Mouse (Mus musculus) hindbrain, embryonic 13.5 days (tissue): ENCODE measurements around the gene Rgs9bp. TPM values are rescaled to one million over a fixed set of nuclear protein-coding genes. Genes with fewer than 3 reads are reported as not detected.
"Not testable (repeated sequence)": the region's sequence is repeated elsewhere in the genome, so short reads cannot be mapped to it uniquely, and the experiment has no call there.

Experiments used
- ATAC-seq: fragments of 200-750 bp; cut with Nextera tagmentation; 2 replicates; pipeline ENCODE4 v1.8.0; 2017; ENCODE audit warnings: moderate TSS enrichment; ENCODE audit not compliant: low FRiP score
- H3K27ac ChIP-seq: fragments of 300-500 bp; sonication (generic); 2 replicates; pipeline ENCODE4 v1.5.1; 2015; ENCODE audit warnings: inconsistent platforms, mild to moderate bottlenecking, moderate library complexity
- H3K27me3 ChIP-seq: fragments of 300-500 bp; sonication (generic); 2 replicates; pipeline ENCODE4 v1.6.1; 2015; ENCODE audit warnings: mild to moderate bottlenecking, inconsistent platforms
- H3K36me3 ChIP-seq: fragments of 300-500 bp; sonication (generic); 2 replicates; pipeline ENCODE4 v1.6.1; 2015; ENCODE audit warnings: mild to moderate bottlenecking, inconsistent platforms
- H3K4me1 ChIP-seq: fragments of 300-500 bp; sonication (generic); replicated peaks from 2 replicates; pipeline ENCODE4 v1.6.1; 2015; ENCODE audit warnings: inconsistent platforms
- H3K4me2 ChIP-seq: fragments of 300-500 bp; sonication (generic); 2 replicates; pipeline ENCODE4 v1.6.1; 2015; ENCODE audit warnings: inconsistent platforms, mild to moderate bottlenecking, moderate library complexity
- H3K4me3 ChIP-seq: fragments of 300-500 bp; sonication (generic); 2 replicates; pipeline ENCODE4 v1.5.1; 2015; ENCODE audit warnings: mild to moderate bottlenecking, inconsistent platforms
- H3K9ac ChIP-seq: fragments of 300-500 bp; sonication (generic); 2 replicates; pipeline ENCODE4 v1.6.1; 2015; ENCODE audit warnings: mild to moderate bottlenecking, inconsistent platforms
- H3K9me3 ChIP-seq: fragments of 300-500 bp; sonication (generic); 2 replicates; pipeline ENCODE4 v1.6.1; 2016; ENCODE audit warnings: inconsistent platforms
- WGBS: fragments of 180-500 bp; shearing (Covaris S2); methylation state at CpG from one replicate; pipeline ENCODE4 v1.1.7; 2015; 5-methylcytosine and 5-hydroxymethylcytosine counted together
- polyA plus RNA-seq: library from polyadenylated mRNA; unstranded; fragments of >200 nt; fragmentation: Nextera tagmentation; extraction: Ambion mirVana; gene quantifications from 2 replicates; pipeline ENCODE4 v1.2.1, GENCODE M21; 2015

Gene Rgs9bp
- polyA plus RNA-seq, 1 experiment from 2014 or later, result 0.10 TPM

GRCm38 (mm10) chr7:35570883-35571282, 14.5 kb downstream of the Rgs9bp start:
- WGBS, result 21% methylated on average over 6 of the region's 6 CpGs
- not testable (repeated sequence) for H3K27ac ChIP-seq, H3K9me3 ChIP-seq, H3K9ac ChIP-seq, H3K4me1 ChIP-seq, H3K4me2 ChIP-seq, H3K27me3 ChIP-seq, H3K4me3 ChIP-seq, H3K36me3 ChIP-seq, ATAC-seq

- not testable (repeated sequence) for H3K27ac ChIP-seq, H3K9ac ChIP-seq, H3K9me3 ChIP-seq, H3K36me3 ChIP-seq, H3K4me3 ChIP-seq, ATAC-seq, H3K27me3 ChIP-seq, H3K4me1 ChIP-seq, H3K4me2 ChIP-seq
- WGBS, result 93% methylated on average over 4 of the region's 4 CpGs
Observed at GRCm38 (mm10) chr7:35569724-35570123, 15.7 kb downstream of the Rgs9bp start.

- H3K9ac ChIP-seq, H3K4me3 ChIP-seq, H3K9me3 ChIP-seq, ATAC-seq, H3K36me3 ChIP-seq, H3K4me1 ChIP-seq, H3K27me3 ChIP-seq, H3K27ac ChIP-seq, H3K4me2 ChIP-seq: not testable (repeated sequence)
- 84% methylated on average over 13 of the region's 13 CpGs for WGBS
Observed at GRCm38 (mm10) chr7:35565965-35566364, 19.4 kb downstream of the Rgs9bp start.

GRCm38 (mm10) chr7:35564872-35565271, 20.5 kb downstream of the Rgs9bp start:
- H3K36me3 ChIP-seq, ATAC-seq: not testable (repeated sequence)
- 85% methylated on average over 10 of the region's 10 CpGs for WGBS

GRCm38 (mm10) chr7:35564067-35564865, 21.1 kb downstream of the Rgs9bp start:
- Histone ChIP-seq H3K9ac (no peak overlapping the region), H3K4me1 (no peaks in the 10 kb centered on the region), H3K9me3 (no peaks in the 10 kb centered on the region), H3K27ac (no peak overlapping the region), H3K4me3 (no peak overlapping the region), H3K27me3 (no peaks in the 10 kb centered on the region), H3K36me3 (no peaks in the 10 kb centered on the region), H3K4me2 (no peak overlapping the region)
- WGBS, result 93% methylated on average over 2 of the region's 2 CpGs
- no peak for ATAC-seq

More at GRCm38 (mm10) chr7:35564872-35565271, 20.5 kb downstream of the Rgs9bp start:
- H3K27ac ChIP-seq, H3K4me3 ChIP-seq, H3K9me3 ChIP-seq, H3K27me3 ChIP-seq, H3K4me2 ChIP-seq, H3K4me1 ChIP-seq, H3K9ac ChIP-seq: not testable (repeated sequence)

- H3K4me1 ChIP-seq, result no peaks in the 10 kb centered on the region
- H3K9ac ChIP-seq, result no peak overlapping the region
- no peak overlapping the region for H3K4me2 ChIP-seq
- H3K9me3 ChIP-seq, result no peaks in the 10 kb centered on the region
- no peak overlapping the region for H3K4me3 ChIP-seq
- no peaks in the 10 kb centered on the region for H3K36me3 ChIP-seq
- 74% methylated on average over 11 of the region's 11 CpGs for WGBS
- no peaks in the 10 kb centered on the region for H3K27me3 ChIP-seq
- no peak for ATAC-seq
- no peak overlapping the region for H3K27ac ChIP-seq
Observed at GRCm38 (mm10) chr7:35563071-35563470, 22.3 kb downstream of the Rgs9bp start.

GRCm38 (mm10) chr7:35559838-35560237, 25.5 kb downstream of the Rgs9bp start:
- 94% methylated on average over 3 of the region's 3 CpGs for WGBS
- Histone ChIP-seq H3K36me3 (no peaks in the 10 kb centered on the region), H3K9ac (no peak overlapping the region), H3K27ac (no peak overlapping the region), H3K27me3 (no peaks in the 10 kb centered on the region), H3K4me1 (peaks cover 8% of the 10 kb centered on the region), H3K9me3 (no peaks in the 10 kb centered on the region), H3K4me3 (no peak overlapping the region), H3K4me2 (no peak overlapping the region)
- ATAC-seq, result no peak

- Histone ChIP-seq H3K9me3 (no peaks in the 10 kb centered on the region), H3K9ac (no peak overlapping the region), H3K27ac (no peak overlapping the region), H3K4me3 (no peak overlapping the region), H3K4me2 (no peak overlapping the region), H3K4me1 (peaks cover 17% of the 10 kb centered on the region), H3K27me3 (no peaks in the 10 kb centered on the region), H3K36me3 (no peaks in the 10 kb centered on the region)
- 53% methylated on average over 2 of the region's 2 CpGs for WGBS
- no peak for ATAC-seq
Observed at GRCm38 (mm10) chr7:35558681-35559080, 26.7 kb downstream of the Rgs9bp start.

- Histone ChIP-seq H3K36me3 (no peaks in the 10 kb centered on the region), H3K27ac (no peak overlapping the region), H3K4me1 (peaks cover 17% of the 10 kb centered on the region), H3K9me3 (no peaks in the 10 kb centered on the region), H3K4me2 (no peak overlapping the region), H3K9ac (no peak overlapping the region), H3K27me3 (no peaks in the 10 kb centered on the region), H3K4me3 (no peak overlapping the region)
- 82% methylated on average over 3 of the region's 3 CpGs for WGBS
- ATAC-seq, result no peak
Observed at GRCm38 (mm10) chr7:35557577-35557976, 27.8 kb downstream of the Rgs9bp start.

GRCm38 (mm10) chr7:35556905-35557304, 28.5 kb downstream of the Rgs9bp start:
- H3K4me2 ChIP-seq, result no peak overlapping the region
- 90% methylated on average over 5 of the region's 5 CpGs for WGBS
- H3K27me3 ChIP-seq, result no peaks in the 10 kb centered on the region
- no peaks in the 10 kb centered on the region for H3K36me3 ChIP-seq
- H3K27ac ChIP-seq, result no peak overlapping the region
- H3K4me1 ChIP-seq, result peaks cover 17% of the 10 kb centered on the region
- no peaks in the 10 kb centered on the region for H3K9me3 ChIP-seq
- no peak overlapping the region for H3K4me3 ChIP-seq
- no peak overlapping the region for H3K9ac ChIP-seq
- ATAC-seq, result no peak

GRCm38 (mm10) chr7:35556205-35556603, 29.2 kb downstream of the Rgs9bp start, which contains the start of gene Nudt19:
Gene Nudt19, minus strand, starts transcription at chr7:35556304.
- H3K4me3 ChIP-seq, result peak within 1 kb of the TSS; percentile 74
- peaks cover 3% of the 10 kb centered on the region for H3K36me3 ChIP-seq
- peak within 1 kb of the TSS; percentile 96 for H3K27ac ChIP-seq
- H3K9me3 ChIP-seq, result no peaks in the 10 kb centered on the region
- 81% methylated on average over 4 of the region's 4 CpGs for WGBS
- H3K4me1 ChIP-seq, result peaks cover 17% of the 10 kb centered on the region
- H3K9ac ChIP-seq, result peak within 1 kb of the TSS; percentile 92
- peak within 1 kb of the TSS; percentile 83 for H3K4me2 ChIP-seq
- no peaks in the 10 kb centered on the region for H3K27me3 ChIP-seq
- 0 out of 2 replicates have a peak, but pooled peaks have one; percentile 4 for ATAC-seq

GRCm38 (mm10) chr7:35555224-35556204, 29.9 kb downstream of the Rgs9bp start:
- under 1% methylated on average over 92 of the region's 93 CpGs for WGBS
- Histone ChIP-seq H3K9ac (peak overlapping the region; percentile 92), H3K4me1 (peaks cover 17% of the 10 kb centered on the region), H3K27me3 (no peaks in the 10 kb centered on the region), H3K36me3 (peaks cover 10% of the 10 kb centered on the region), H3K4me3 (peak overlapping the region; percentile 74), H3K9me3 (no peaks in the 10 kb centered on the region), H3K27ac (peak overlapping the region; percentile 96), H3K4me2 (peak overlapping the region; percentile 83)
- ATAC-seq, result peak; percentile 95
